Mouse (Mus musculus) hindbrain, embryonic 10.5 days (tissue): Measurements from ENCODE around the gene Por. TPM values are rescaled to one million over a fixed set of nuclear protein-coding genes. Genes with fewer than 3 reads are reported as not detected.

Source experiments
- DNase-seq: peaks from one replicate; pipeline ENCODE4 v3.0.0-alpha.2; 2017; ENCODE audit warnings: low spot score
- H3K27ac ChIP-seq: fragments of 300-500 bp; sonication (generic); 2 replicates; pipeline ENCODE4 v1.5.1; 2016; ENCODE audit warnings: mild to moderate bottlenecking, moderate library complexity
- H3K27me3 ChIP-seq: fragments of 300-500 bp; sonication (generic); 2 replicates; pipeline ENCODE4 v1.6.1; 2016; ENCODE audit warnings: mild to moderate bottlenecking; ENCODE audit not compliant: poor library complexity, insufficient read depth, severe bottlenecking
- H3K36me3 ChIP-seq: fragments of 300-500 bp; sonication (generic); 2 replicates; pipeline ENCODE4 v1.6.1; 2016; ENCODE audit warnings: mild to moderate bottlenecking, moderate library complexity
- H3K4me1 ChIP-seq: fragments of 300-500 bp; sonication (generic); replicated peaks from 2 replicates; pipeline ENCODE4 v1.6.1; 2016; ENCODE audit warnings: mild to moderate bottlenecking
- H3K4me3 ChIP-seq: fragments of 300-500 bp; sonication (generic); 2 replicates; pipeline ENCODE4 v1.5.1; 2016; ENCODE audit warnings: mild to moderate bottlenecking, moderate library complexity
- H3K9me3 ChIP-seq: fragments of 300-500 bp; sonication (generic); 2 replicates; pipeline ENCODE4 v1.6.1; 2016; ENCODE audit warnings: mild to moderate bottlenecking, moderate library complexity
- WGBS: fragments of 180-500 bp; shearing (Covaris S2); methylation state at CpG from one replicate; pipeline ENCODE4 v1.1.7; 2016; 5-methylcytosine and 5-hydroxymethylcytosine counted together
- polyA plus RNA-seq: library from polyadenylated mRNA; unstranded; fragments of >200 nt; fragmentation: Nextera tagmentation; extraction: Ambion mirVana; gene quantifications from 2 replicates; pipeline ENCODE4 v1.2.1, GENCODE M21; 2016

Gene Por
- polyA plus RNA-seq, 1 experiment from 2014 or later = 106 TPM

- Histone ChIP-seq H3K27ac (peak overlapping the region; percentile 93), H3K27me3 (no peaks in the 10 kb centered on the region), H3K4me3 (peak overlapping the region; percentile 49), H3K4me1 (peaks cover 65% of the 10 kb centered on the region), H3K36me3 (peaks cover 38% of the 10 kb centered on the region), H3K9me3 (no peaks in the 10 kb centered on the region)
- WGBS = 3% methylated on average over 9 of the region's 9 CpGs
- DNase-seq = peak; percentile 76
Observed at GRCm38 (mm10) chr5:135724536-135725322, 54.9 kb downstream of the Por start.

DNA sequence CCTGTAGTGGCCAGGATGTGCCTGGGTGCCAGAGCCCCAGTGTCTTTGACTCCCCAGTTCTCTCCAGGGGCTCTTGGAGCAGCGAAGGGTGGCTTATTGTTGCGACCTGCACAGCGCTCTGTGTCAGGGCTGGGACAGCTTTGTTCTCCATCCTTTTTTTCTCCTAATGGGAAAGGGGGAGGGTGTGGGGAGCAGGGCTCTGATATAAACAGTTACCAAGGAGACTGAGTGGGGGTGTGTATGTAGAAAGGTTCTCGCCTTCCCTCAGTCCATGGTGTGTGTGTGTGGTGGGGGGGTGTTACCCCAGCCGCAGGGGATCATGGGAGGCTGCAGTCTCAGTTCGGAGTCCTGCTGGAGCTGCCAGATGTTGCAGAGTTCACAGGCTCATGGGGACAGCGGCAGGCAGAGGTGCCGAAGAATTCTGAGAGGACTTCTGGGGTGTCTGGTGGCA lies 55.6 kb downstream of the Por start:
- DNase-seq = peak; percentile 81
- peaks cover 38% of the 10 kb centered on the region for H3K36me3 ChIP-seq
- no peaks in the 10 kb centered on the region for H3K9me3 ChIP-seq
- peak overlapping the region; percentile 93 for H3K27ac ChIP-seq
- WGBS = 4% methylated on average over 8 of the region's 8 CpGs
- H3K4me1 ChIP-seq = peaks cover 61% of the 10 kb centered on the region
- peak overlapping the region; percentile 49 for H3K4me3 ChIP-seq
- no peaks in the 10 kb centered on the region for H3K27me3 ChIP-seq

- DNase-seq = no peak
- H3K27ac ChIP-seq = peak overlapping the region; percentile 93
- 27% methylated on average over 6 of the region's 6 CpGs for WGBS
- no peaks in the 10 kb centered on the region for H3K9me3 ChIP-seq
- peaks cover 40% of the 10 kb centered on the region for H3K36me3 ChIP-seq
- no peaks in the 10 kb centered on the region for H3K27me3 ChIP-seq
- H3K4me1 ChIP-seq = peaks cover 59% of the 10 kb centered on the region
- peak overlapping the region; percentile 49 for H3K4me3 ChIP-seq
Observed at GRCm38 (mm10) chr5:135725991-135726390, 56.2 kb downstream of the Por start.

DNA sequence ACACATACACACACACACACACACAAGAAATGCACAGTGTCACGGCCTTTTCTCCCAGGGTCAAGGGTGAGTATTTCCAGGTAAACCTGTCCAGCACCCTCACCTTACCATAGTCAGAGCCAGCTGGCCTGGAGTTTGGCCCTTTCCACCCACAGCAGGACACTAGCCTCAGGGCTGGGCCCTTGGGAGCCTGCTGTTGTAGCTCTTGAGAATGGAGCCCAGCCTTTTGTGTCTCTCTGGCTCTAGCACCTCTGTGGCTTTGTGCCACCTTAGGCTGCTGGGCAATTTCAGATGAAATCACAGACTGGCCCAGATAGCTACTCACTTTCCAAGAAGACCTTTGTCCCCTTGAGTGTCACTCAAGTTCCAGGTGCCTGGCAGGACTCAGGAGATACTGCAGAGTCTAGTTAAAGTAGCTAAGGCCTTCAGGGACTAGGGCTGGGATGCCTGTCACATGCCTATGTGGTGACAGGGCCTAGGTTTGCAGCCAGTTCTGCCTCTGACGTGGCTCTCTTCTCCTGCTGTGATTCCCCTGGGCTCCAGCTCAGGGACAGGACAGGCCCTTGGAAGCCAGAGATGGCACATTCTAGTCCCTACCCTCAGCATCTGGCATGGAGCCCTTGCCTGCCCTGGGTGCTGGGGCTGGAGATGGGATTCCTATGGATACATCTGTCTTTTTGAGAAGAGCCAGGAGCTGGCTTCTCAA lies 57.0 kb downstream of the Por start:
- Histone ChIP-seq H3K4me3 (peak overlapping the region; percentile 49), H3K4me1 (peaks cover 59% of the 10 kb centered on the region), H3K27me3 (no peaks in the 10 kb centered on the region), H3K36me3 (peaks cover 45% of the 10 kb centered on the region), H3K27ac (peak overlapping the region; percentile 93), H3K9me3 (no peaks in the 10 kb centered on the region)
- DNase-seq = no peak
- 72% methylated on average over 2 of the region's 2 CpGs for WGBS

- peaks cover 51% of the 10 kb centered on the region for H3K4me1 ChIP-seq
- no peak overlapping the region for H3K4me3 ChIP-seq
- peak overlapping the region; percentile 93; the same call in 1 of the 2 replicates for H3K27ac ChIP-seq
- DNase-seq = no peak
- WGBS = 93% methylated on average over 9 of the region's 9 CpGs
- H3K27me3 ChIP-seq = no peaks in the 10 kb centered on the region
- H3K36me3 ChIP-seq = peaks cover 52% of the 10 kb centered on the region
- no peaks in the 10 kb centered on the region for H3K9me3 ChIP-seq
Observed at GRCm38 (mm10) chr5:135727871-135728270, 58.0 kb downstream of the Por start.

DNA sequence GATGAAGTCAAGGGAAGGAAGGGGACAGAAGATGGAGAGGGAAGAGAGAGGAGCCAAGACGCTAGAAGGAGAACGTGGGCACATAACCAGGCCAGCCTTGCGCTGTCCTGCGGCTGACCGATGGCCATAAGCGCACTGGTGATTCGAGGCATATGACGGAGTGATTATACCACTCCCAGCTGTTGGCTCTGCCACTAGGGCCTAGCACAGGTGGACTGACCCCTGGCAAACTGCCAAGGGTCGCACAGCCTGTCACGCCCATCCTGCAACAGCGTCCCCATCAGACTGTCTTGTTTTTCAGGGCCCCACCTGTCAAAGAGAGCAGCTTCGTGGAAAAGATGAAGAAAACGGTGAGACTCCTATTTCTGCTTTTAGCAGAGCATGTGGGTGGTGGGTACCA lies 58.5 kb downstream of the Por start:
- DNase-seq = no peak
- no peak overlapping the region; the same call in 1 of the 2 replicates for H3K27ac ChIP-seq
- H3K4me1 ChIP-seq = peaks cover 47% of the 10 kb centered on the region
- WGBS = 95% methylated on average over 13 of the region's 13 CpGs
- no peaks in the 10 kb centered on the region for H3K9me3 ChIP-seq
- no peak overlapping the region for H3K4me3 ChIP-seq
- H3K36me3 ChIP-seq = peaks cover 57% of the 10 kb centered on the region
- H3K27me3 ChIP-seq = no peaks in the 10 kb centered on the region

DNA sequence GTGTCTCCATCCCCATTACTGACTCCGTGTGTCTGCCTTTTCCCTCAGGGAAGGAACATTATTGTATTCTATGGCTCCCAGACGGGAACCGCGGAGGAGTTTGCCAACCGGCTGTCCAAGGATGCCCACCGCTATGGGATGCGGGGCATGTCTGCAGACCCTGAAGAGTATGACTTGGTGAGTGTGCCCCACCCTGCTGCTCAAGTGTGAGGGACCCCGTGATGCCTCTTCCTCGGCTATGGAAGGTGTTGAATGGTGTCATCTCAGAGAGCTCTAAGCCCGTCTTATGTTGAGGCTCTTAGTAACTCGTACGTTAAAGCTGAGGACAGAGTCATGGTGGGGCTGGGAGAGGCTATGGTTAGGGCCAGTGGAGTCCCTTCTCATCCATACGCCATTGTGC lies 59.5 kb downstream of the Por start:
- H3K4me3 ChIP-seq = no peak overlapping the region
- WGBS = 93% methylated on average over 13 of the region's 13 CpGs
- H3K36me3 ChIP-seq = peaks cover 67% of the 10 kb centered on the region
- no peak for DNase-seq
- no peaks in the 10 kb centered on the region for H3K27me3 ChIP-seq
- H3K9me3 ChIP-seq = no peaks in the 10 kb centered on the region
- no peak overlapping the region for H3K27ac ChIP-seq
- peaks cover 37% of the 10 kb centered on the region for H3K4me1 ChIP-seq

GRCm38 (mm10) chr5:135730278-135730677 lies 60.4 kb downstream of the Por start:
- Histone ChIP-seq H3K4me3 (no peak overlapping the region), H3K27me3 (no peaks in the 10 kb centered on the region), H3K27ac (no peak overlapping the region), H3K36me3 (peaks cover 76% of the 10 kb centered on the region), H3K4me1 (peaks cover 27% of the 10 kb centered on the region), H3K9me3 (no peaks in the 10 kb centered on the region)
- no peak for DNase-seq
- 95% methylated on average over 10 of the region's 10 CpGs for WGBS

DNA sequence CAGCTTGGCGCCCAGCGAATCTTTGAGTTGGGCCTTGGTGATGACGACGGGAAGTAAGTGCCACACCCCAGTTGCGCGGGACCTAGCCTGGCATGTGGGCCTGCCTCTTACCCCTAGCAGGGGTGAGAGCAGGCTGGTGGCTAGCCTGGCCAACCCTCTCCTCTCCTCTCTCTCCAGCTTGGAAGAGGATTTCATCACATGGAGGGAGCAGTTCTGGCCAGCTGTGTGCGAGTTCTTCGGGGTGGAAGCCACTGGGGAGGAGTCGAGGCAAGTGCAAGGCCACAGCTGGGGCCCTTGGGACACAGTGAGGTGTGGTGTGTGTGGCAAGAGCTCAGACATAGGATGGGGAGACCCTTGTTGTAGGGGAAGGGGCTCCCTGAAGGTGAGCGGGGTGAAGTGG lies 61.1 kb downstream of the Por start:
- 95% methylated on average over 10 of the region's 10 CpGs for WGBS
- DNase-seq = no peak
- Histone ChIP-seq H3K9me3 (no peaks in the 10 kb centered on the region), H3K4me1 (peaks cover 21% of the 10 kb centered on the region), H3K4me3 (no peak overlapping the region), H3K27me3 (no peaks in the 10 kb centered on the region), H3K27ac (0 out of 2 replicates have a peak overlapping the region, but pooled peaks have one; percentile 3), H3K36me3 (peaks cover 83% of the 10 kb centered on the region)

DNA sequence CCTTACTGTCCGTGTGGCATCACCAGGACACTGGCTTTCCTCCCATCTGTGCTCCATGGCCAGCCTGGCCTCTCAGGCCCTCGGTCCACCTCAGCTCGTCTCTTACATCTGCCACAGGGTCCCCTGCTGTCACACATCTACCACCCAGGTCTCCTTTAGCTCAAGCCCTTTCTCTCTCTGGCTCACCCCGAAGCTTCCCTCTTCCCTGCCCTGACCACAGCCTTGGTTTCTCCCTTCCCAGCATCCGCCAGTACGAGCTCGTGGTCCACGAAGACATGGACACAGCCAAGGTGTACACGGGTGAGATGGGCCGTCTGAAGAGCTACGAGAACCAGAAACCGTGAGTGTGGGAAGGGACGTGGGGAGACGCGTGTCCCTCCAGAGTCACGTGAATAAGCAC lies 61.5 kb downstream of the Por start:
- Histone ChIP-seq H3K27me3 (no peaks in the 10 kb centered on the region), H3K27ac (no peak overlapping the region), H3K36me3 (peaks cover 87% of the 10 kb centered on the region), H3K4me3 (no peak overlapping the region), H3K9me3 (no peaks in the 10 kb centered on the region), H3K4me1 (peaks cover 17% of the 10 kb centered on the region)
- 92% methylated on average over 16 of the region's 16 CpGs for WGBS
- no peak for DNase-seq

GRCm38 (mm10) chr5:135733071-135733470 lies 63.2 kb downstream of the Por start:
- WGBS = 90% methylated on average over 4 of the region's 4 CpGs
- peaks cover 99% of the 10 kb centered on the region for H3K36me3 ChIP-seq

GRCm38 (mm10) chr5:135734057-135734680 lies 64.3 kb downstream of the Por start:
- Histone ChIP-seq H3K4me1 (no peaks in the 10 kb centered on the region), H3K9me3 (no peaks in the 10 kb centered on the region), H3K27ac (no peak overlapping the region), H3K36me3 (peaks cover 88% of the 10 kb centered on the region), H3K27me3 (no peaks in the 10 kb centered on the region), H3K4me3 (0 out of 2 replicates have a peak overlapping the region, but pooled peaks have one; percentile 13)
- no peak for DNase-seq
- 94% methylated on average over 42 of the region's 42 CpGs for WGBS

More at GRCm38 (mm10) chr5:135733071-135733470, 63.2 kb downstream of the Por start:
- no peak overlapping the region for H3K27ac ChIP-seq
- no peaks in the 10 kb centered on the region for H3K9me3 ChIP-seq
- H3K4me1 ChIP-seq = no peaks in the 10 kb centered on the region
- no peak overlapping the region for H3K4me3 ChIP-seq
- H3K27me3 ChIP-seq = no peaks in the 10 kb centered on the region
- DNase-seq = no peak

DNA sequence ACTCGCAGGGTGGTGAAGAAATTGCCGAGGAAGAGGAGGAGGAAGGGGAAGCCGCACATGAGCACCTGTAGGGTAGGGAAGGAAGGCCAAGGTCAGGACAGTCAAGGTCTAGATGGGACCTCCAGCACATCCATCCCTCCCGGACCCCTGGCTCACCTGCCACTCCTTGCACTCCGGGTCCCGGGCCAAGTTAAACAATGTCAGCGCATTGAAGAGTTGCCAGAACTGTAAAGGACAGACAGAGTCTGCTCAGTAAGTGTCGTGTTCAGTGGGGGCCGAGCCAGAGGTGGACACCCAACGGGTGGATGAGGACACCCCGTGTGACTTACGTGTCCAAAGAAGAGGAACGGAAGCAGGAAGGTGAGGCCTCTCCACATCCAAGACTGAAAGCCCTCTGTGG lies 65.9 kb downstream of the Por start:
- 96% methylated on average over 13 of the region's 13 CpGs for WGBS
- Histone ChIP-seq H3K36me3 (peaks cover 83% of the 10 kb centered on the region), H3K27ac (no peak overlapping the region), H3K4me3 (no peak overlapping the region), H3K9me3 (no peaks in the 10 kb centered on the region), H3K27me3 (no peaks in the 10 kb centered on the region), H3K4me1 (no peaks in the 10 kb centered on the region)
- DNase-seq = no peak
